Mouse (Mus musculus) C2C12 (cell line): Measurements from ENCODE around the gene Cped1.

Experiments
- CTCF ChIP-seq: IDR thresholded peaks from one replicate; pipeline ENCODE4 v1.5.1; 2011; ENCODE audit not compliant: control insufficient read depth, insufficient read depth, insufficient read length
- MAX ChIP-seq: IDR thresholded peaks from one replicate; pipeline ENCODE4 v1.6.1; 2011; ENCODE audit warnings: mild to moderate bottlenecking, control low read depth
- USF1 ChIP-seq: IDR thresholded peaks from one replicate; pipeline ENCODE4 v1.6.1; 2011; ENCODE audit warnings: low read depth, mild to moderate bottlenecking, control low read depth, moderate library complexity

DNA sequence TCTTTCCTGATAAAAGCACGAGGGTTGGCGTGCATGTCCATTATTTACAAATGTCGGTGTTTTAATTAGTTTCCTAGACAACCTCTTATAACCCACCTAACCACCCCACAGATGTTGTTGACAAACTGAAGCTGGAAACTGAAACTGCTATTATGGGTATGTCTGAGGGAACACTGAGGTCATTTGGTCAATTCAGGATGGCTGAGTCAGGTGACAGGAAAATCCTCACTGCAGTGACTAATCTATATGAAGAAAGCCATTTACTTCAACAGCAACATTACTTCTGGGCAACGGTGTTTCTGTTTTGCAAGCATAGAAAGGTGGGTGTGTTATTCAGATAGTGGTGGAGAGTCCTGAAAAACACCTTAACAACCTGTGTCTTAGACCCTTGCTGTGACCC is 12.4 kb downstream of the Cped1 start:
- TF ChIP-seq USF1 (peak; percentile 7), CTCF (no peak), MAX (no peak)
